Comparison of ENCODE assay signal across 9 mouse cellular contexts in the genomic region with DNA sequence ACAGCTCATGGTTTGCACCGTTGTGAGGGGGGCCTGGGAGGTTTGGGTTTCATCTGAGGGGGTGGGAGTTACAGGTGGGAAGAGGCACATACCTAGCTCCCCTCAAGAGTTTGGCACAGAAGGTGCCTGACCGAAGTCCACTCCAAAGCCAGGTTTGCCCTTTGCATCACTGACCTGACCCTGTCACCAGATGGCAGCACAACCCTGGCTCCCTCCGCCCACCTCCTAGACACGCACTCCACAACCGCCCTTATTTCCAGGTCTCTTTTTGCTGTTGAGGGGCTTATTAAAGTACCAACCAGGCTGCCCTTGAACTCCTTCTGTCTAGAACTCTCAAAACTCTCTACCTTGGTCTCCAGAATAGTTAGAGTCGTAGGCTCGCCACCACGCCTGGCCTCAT. TPM values are rescaled to one million over a fixed set of nuclear protein-coding genes. Genes with fewer than 3 reads are reported as not detected.
DNase-seq lines count a peak whose midpoint lies in the region; ATAC-seq and TF ChIP-seq lines count a peak whose summit lies in the region.
"Had no signal": no experiment of that assay in that cellular context is flagged by ENCODE, and none has a peak within 500 bp of the region (broad histone marks: within the 10 kb centered on the region; RNA-seq: fewer than 3 reads in every experiment).

No protein-coding gene starts in this region.

- ATAC-seq in intestine, embryonic 14.5 days (replicated peaks; ENCODE audit: low FRiP score, low TSS enrichment, low read depth), result 0 out of 2 replicates have a peak, but pooled peaks have one; percentile 5
- peak; percentile 66 for ATAC-seq in lung, postnatal 0 days

- no peak overlapping the region for H3K4me2 ChIP-seq in intestine, embryonic 14.5 days (ENCODE audit: low read length)
- no peak overlapping the region for H3K4me2 ChIP-seq in lung, postnatal 0 days (replicated peaks; ENCODE audit: low read depth, low read length)
- H3K4me2 ChIP-seq: neural tube, embryonic 13.5 days had no signal

- TF ChIP-seq POLR2A in cerebellum, adult 2 months (IDR thresholded peaks at IDR 0.05; ENCODE audit: borderline replicate concordance, insufficient read depth, low read length), result no peak

- no peak for DNase-seq in cerebellum, adult 2 months
- no peak for DNase-seq in cerebellum, adult 11-12 months
- peak; percentile 57 for DNase-seq in thymus, postnatal 14 days
- DNase-seq in thymus, postnatal 0 days (ENCODE audit: low spot score), result no peak
- DNase-seq in intestine, embryonic 14.5 days (ENCODE audit: low spot score), result peak; percentile 69
- peak; percentile 66 for DNase-seq in lung, postnatal 0 days (ENCODE audit: low spot score)
- DNase-seq in testis, postnatal 10 days (ENCODE audit: low spot score), result peak; percentile 71
- DNase-seq in cerebellum, adult 9-11 months, result no peak

- H3K9ac ChIP-seq in intestine, embryonic 14.5 days (ENCODE audit: low read length), result no peak overlapping the region
- H3K9ac ChIP-seq in lung, postnatal 0 days (replicated peaks; ENCODE audit: low read depth), result no peak overlapping the region
- H3K9ac ChIP-seq: neural tube, embryonic 13.5 days had no signal

- no peak overlapping the region for H3K27ac ChIP-seq in cerebellum, adult 2 months (ENCODE audit: insufficient read depth, low read length)
- H3K27ac ChIP-seq in intestine, embryonic 14.5 days (ENCODE audit: low read depth), result no peak overlapping the region
- no peak overlapping the region for H3K27ac ChIP-seq in lung, postnatal 0 days (ENCODE audit: low read length)
- H3K27ac ChIP-seq: neural tube, embryonic 13.5 days had no signal

- peak; percentile 60; the same call in 1 of the 2 replicates for TF ChIP-seq CTCF in cerebellum, adult 2 months (IDR thresholded peaks at IDR 0.05; ENCODE audit: borderline replicate concordance, insufficient read depth, low read depth, low read length)
- TF ChIP-seq CTCF in lung, postnatal 0 days (IDR thresholded peaks at IDR 0.05), result peak; percentile 87

- no peak overlapping the region for H3K4me3 ChIP-seq in cerebellum, adult 2 months (replicated peaks; ENCODE audit: insufficient read depth, low read depth, low read length)
- H3K4me3 ChIP-seq in intestine, embryonic 14.5 days (ENCODE audit: low read depth, low read length), result no peak overlapping the region
- no peak overlapping the region for H3K4me3 ChIP-seq in lung, postnatal 0 days (ENCODE audit: low read depth, low read length)
- H3K4me3 ChIP-seq: neural tube, embryonic 13.5 days had no signal

- H3K9me3 ChIP-seq in intestine, embryonic 14.5 days (ENCODE audit: control insufficient read depth, low read length), result 0 out of 2 replicates have a peak, but pooled peaks cover 2% of the 10 kb centered on the region
- H3K9me3 ChIP-seq in lung, postnatal 0 days (ENCODE audit: low read length), result no peaks in the 10 kb centered on the region
- H3K9me3 ChIP-seq: neural tube, embryonic 13.5 days had no signal

- no peak for TF ChIP-seq EP300 in lung, postnatal 0 days (IDR thresholded peaks at IDR 0.05)

- 50% methylated on average over 8 of the region's 8 CpGs for WGBS in cerebellum, adult 2 months
- WGBS in intestine, embryonic 14.5 days, result 50% methylated on average over 8 of the region's 8 CpGs
- WGBS in lung, postnatal 0 days, result 44% methylated on average over 8 of the region's 8 CpGs

- no peaks in the 10 kb centered on the region for H3K27me3 ChIP-seq in cerebellum, adult 2 months (ENCODE audit: control insufficient read depth, insufficient read depth, low read length)
- no peaks in the 10 kb centered on the region for H3K27me3 ChIP-seq in intestine, embryonic 14.5 days (replicated peaks; ENCODE audit: control insufficient read depth, insufficient read depth, low read length)
- H3K27me3 ChIP-seq in lung, postnatal 0 days (replicated peaks; ENCODE audit: insufficient read depth, low read length), result no peaks in the 10 kb centered on the region
- H3K27me3 ChIP-seq: neural tube, embryonic 13.5 days had no signal

- no peaks in the 10 kb centered on the region for H3K4me1 ChIP-seq in cerebellum, adult 2 months (ENCODE audit: control insufficient read depth, insufficient read depth, low read length)
- H3K4me1 ChIP-seq in intestine, embryonic 14.5 days (replicated peaks; ENCODE audit: control insufficient read depth, insufficient read depth, low read length), result no peaks in the 10 kb centered on the region
- H3K4me1 ChIP-seq in lung, postnatal 0 days (ENCODE audit: insufficient read depth, low read depth, low read length), result no peaks in the 10 kb centered on the region
- H3K4me1 ChIP-seq: neural tube, embryonic 13.5 days had no signal

- H3K36me3 ChIP-seq in intestine, embryonic 14.5 days (ENCODE audit: control insufficient read depth, insufficient read depth, low read length), result peaks cover 31% of the 10 kb centered on the region
- no peaks in the 10 kb centered on the region; the same call in 1 of the 2 replicates for H3K36me3 ChIP-seq in lung, postnatal 0 days (ENCODE audit: insufficient read depth, low read length)

RNA-seq across cellular contexts. Expression of gene Ube2v1, which starts 9.4 kb away (rescaled TPM):
- polyA plus RNA-seq in cerebellum, adult 2 months (2012; rRNA removed), result 195 and 219 TPM in 2 replicates
- polyA plus RNA-seq in thymus, postnatal 0 days (2015; fragmentation: Nextera tagmentation; extraction: Ambion mirVana), result 215 and 236 TPM in 2 replicates
- 254 and 279 TPM in 2 replicates for polyA plus RNA-seq in intestine, embryonic 14.5 days (2014; fragmentation: Nextera tagmentation; extraction: Ambion mirVana)
- polyA plus RNA-seq in lung, postnatal 0 days (2015; fragmentation: Nextera tagmentation; extraction: Ambion mirVana), result 166 and 184 TPM in 2 replicates

RNA-seq across cellular contexts. Expression of gene Gm20431, which starts 20.0 kb away (rescaled TPM):
- polyA plus RNA-seq in cerebellum, adult 2 months (2012; rRNA removed), result 12.2 and 15.1 TPM in 2 replicates
- 6.7 and 7.1 TPM in 2 replicates for polyA plus RNA-seq in thymus, postnatal 0 days (2015; fragmentation: Nextera tagmentation; extraction: Ambion mirVana)
- polyA plus RNA-seq in intestine, embryonic 14.5 days (2014; fragmentation: Nextera tagmentation; extraction: Ambion mirVana), result 6.1 and 7.7 TPM in 2 replicates
- polyA plus RNA-seq in lung, postnatal 0 days (2015; fragmentation: Nextera tagmentation; extraction: Ambion mirVana), result 5.2 and 8.4 TPM in 2 replicates

RNA-seq across cellular contexts. Expression of gene Cebpb, which starts 47.4 kb away (rescaled TPM):
- 8.2 and 8.7 TPM in 2 replicates for polyA plus RNA-seq in cerebellum, adult 2 months (2012; rRNA removed)
- 7.3 and 7.8 TPM in 2 replicates for polyA plus RNA-seq in thymus, postnatal 0 days (2015; fragmentation: Nextera tagmentation; extraction: Ambion mirVana)
- polyA plus RNA-seq in intestine, embryonic 14.5 days (2014; fragmentation: Nextera tagmentation; extraction: Ambion mirVana), result 2.8 and 12.4 TPM in 2 replicates
- polyA plus RNA-seq in lung, postnatal 0 days (2015; fragmentation: Nextera tagmentation; extraction: Ambion mirVana), result 108 and 122 TPM in 2 replicates

RNA-seq across cellular contexts. Expression of gene Tmem189, which starts 48.3 kb away (rescaled TPM):
- polyA plus RNA-seq in cerebellum, adult 2 months (2012; rRNA removed), result 105 and 113 TPM in 2 replicates
- polyA plus RNA-seq in thymus, postnatal 0 days (2015; fragmentation: Nextera tagmentation; extraction: Ambion mirVana), result 43.7 and 47.7 TPM in 2 replicates
- polyA plus RNA-seq in intestine, embryonic 14.5 days (2014; fragmentation: Nextera tagmentation; extraction: Ambion mirVana), result 35.1 and 42.0 TPM in 2 replicates
- 51.7 and 55.1 TPM in 2 replicates for polyA plus RNA-seq in lung, postnatal 0 days (2015; fragmentation: Nextera tagmentation; extraction: Ambion mirVana)

Comparison
In these comparisons a context has a peak if more than half of its experiments do, and no peak if none do; other contexts are left out.
1. DNase-seq: peak in thymus, postnatal 14 days (single experiment), intestine, embryonic 14.5 days (single experiment), lung, postnatal 0 days (single experiment) and testis, postnatal 10 days (single experiment); none in cerebellum, adult 2 months (0 of 2), cerebellum, adult 11-12 months (single experiment), thymus, postnatal 0 days (single experiment) and cerebellum, adult 9-11 months (single experiment).